Mouse (Mus musculus) Patski (cell line): ENCODE measurements around the gene Pcyt1b. TPM values are rescaled to one million over a fixed set of nuclear protein-coding genes. Genes with fewer than 3 reads are reported as not detected.

Experiments
- ATAC-seq: fragments of 100-300 bp; one replicate; pipeline ENCODE4 v1.8.0; 2021
- CTCF ChIA-PET: fragments of 350-600 bp; sonication (Branson Sonifier 250); formaldehyde crosslinking; loops from one replicate; lab custom pipeline; 2022; ENCODE audit warnings: inconsistent platforms; lab: Charles Lee
- POLR2A ChIA-PET: fragments of 350-600 bp; sonication (Branson Sonifier 250); formaldehyde crosslinking; loops from one replicate; lab custom pipeline; 2022; ENCODE audit warnings: antibody characterized with exemption, inconsistent platforms; lab: Charles Lee
- DNase-seq: peaks from one replicate; pipeline ENCODE4 v3.0.0-alpha.2; 2011; ENCODE audit warnings: low read depth, low spot score
- H3K27me3 ChIP-seq: fragments of 371-371 bp; one replicate; pipeline ENCODE4 v1.5.1; 2021
- CTCF ChIP-seq: fragments of 100-300 bp; IDR thresholded peaks from one replicate; pipeline ENCODE4 v1.5.1; 2021
- in situ Hi-C: fragments of 300-500 bp; cut with MboI; formaldehyde crosslinking; loops from 3 replicates; pipeline ENCODE4 v1.11.1; 2018; ENCODE audit warnings: low pct_unique_long_range_greater_than_20kb, mixed read lengths
- polyA plus RNA-seq: library from polyadenylated mRNA; unstranded; gene quantifications from one replicate; pipeline ENCODE4 v1.2.3, GENCODE M21; 2021

Gene Pcyt1b
- polyA plus RNA-seq, 1 experiment from 2014 or later = 5.3 TPM

DNA sequence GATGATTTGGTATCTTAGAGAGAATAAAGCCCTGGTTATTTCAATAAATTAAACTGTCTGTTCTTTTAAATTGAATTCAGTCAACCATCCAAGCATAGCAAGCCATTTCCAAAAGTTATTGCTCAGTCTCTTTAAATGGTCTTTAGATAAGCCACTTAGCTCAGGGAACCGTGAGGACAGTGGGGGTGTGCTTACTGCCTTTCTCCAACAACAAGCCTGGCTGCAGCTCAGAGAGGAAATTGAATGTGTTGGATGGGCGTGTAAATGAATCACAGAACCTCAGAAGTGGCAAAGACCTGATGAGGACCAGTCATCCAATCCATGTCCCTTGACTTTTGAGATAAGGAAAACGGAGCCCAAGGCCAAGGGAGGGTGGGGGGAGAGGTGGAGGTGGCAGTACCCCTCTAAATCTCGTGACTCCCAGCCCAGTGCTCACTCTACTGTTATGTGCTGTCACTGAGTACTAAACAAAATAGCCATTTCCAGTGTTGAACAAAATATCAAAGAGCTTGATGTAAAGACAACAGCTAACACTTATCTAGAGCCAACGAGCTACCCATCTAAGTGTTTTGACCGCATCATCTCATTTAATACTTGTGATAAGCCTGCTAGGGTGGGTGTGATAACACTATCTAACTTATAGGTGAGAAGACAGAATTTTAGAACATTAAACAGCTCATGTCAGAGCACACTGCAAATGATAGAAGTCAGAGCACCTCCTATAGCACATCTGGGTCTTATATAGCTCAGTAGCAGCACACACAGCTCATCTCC is 78.5 kb downstream of the Pcyt1b start:
- H3K27me3 ChIP-seq = peaks cover 21% of the 10 kb centered on the region
- ChIA-PET POLR2A (no interaction called here), CTCF (no interaction called here)
- ATAC-seq (no peak), DNase-seq (no peak)
- in situ Hi-C loops = no loop called here
- no peak for TF ChIP-seq CTCF

DNA sequence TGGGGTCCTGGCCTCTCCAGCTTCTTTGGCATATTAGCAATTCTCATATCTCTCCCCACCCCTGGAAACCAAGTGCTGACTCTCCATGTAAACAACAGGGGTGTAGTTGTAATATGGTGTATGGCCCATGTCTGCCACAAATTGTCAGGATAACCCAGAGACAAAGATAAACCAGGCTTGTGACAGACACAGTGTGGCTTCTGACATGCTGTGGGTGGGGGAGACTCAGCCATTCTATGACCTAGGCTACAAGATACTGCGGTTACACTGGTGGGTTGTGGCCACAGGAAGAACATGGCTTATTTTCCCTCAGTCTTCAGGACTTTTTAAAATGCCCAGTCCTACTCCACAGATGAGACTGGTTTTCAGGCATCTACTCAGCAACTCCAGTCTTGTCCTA is 94.5 kb downstream of the Pcyt1b start:
- CTCF ChIA-PET = interaction anchor here (1.4 kb wide), 1 partner anchor 10 kb away, joined by 3 read pairs; no protein-coding TSS in a partner anchor

DNA sequence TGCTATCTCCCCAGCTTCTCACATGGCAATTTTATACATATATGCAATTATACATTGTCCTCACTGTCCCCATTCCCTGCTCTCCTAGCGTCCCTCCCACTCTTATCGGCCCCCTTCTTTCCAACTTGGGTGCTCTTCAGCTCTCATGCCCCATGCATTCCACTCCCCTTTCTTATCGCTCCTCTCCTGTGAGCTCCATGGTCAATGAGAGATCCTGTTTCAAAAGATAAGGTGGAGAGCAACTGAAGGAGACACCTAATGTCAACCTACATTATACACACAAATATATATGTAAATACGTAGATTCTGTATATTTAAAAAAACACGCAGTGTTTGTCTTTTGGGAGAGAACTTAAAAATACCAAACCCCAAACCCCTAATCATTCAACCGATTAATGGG is 95.9 kb downstream of the Pcyt1b start:
- peaks cover 5% of the 10 kb centered on the region for H3K27me3 ChIP-seq
- CTCF ChIA-PET = interaction anchor here (1.0 kb wide), 1 partner anchor 10 kb away, joined by 3 read pairs; no protein-coding TSS in a partner anchor
- ATAC-seq (no peak), DNase-seq (no peak)
- TF ChIP-seq CTCF = no peak
- POLR2A ChIA-PET = no interaction called here
- in situ Hi-C loops = no loop called here

More for the DNA sequence above, 94.5 kb downstream of the Pcyt1b start:
- DNase-seq (no peak), ATAC-seq (no peak)
- in situ Hi-C loops = no loop called here
- TF ChIP-seq CTCF = no peak
- POLR2A ChIA-PET = no interaction called here
- H3K27me3 ChIP-seq = peaks cover 5% of the 10 kb centered on the region

DNA sequence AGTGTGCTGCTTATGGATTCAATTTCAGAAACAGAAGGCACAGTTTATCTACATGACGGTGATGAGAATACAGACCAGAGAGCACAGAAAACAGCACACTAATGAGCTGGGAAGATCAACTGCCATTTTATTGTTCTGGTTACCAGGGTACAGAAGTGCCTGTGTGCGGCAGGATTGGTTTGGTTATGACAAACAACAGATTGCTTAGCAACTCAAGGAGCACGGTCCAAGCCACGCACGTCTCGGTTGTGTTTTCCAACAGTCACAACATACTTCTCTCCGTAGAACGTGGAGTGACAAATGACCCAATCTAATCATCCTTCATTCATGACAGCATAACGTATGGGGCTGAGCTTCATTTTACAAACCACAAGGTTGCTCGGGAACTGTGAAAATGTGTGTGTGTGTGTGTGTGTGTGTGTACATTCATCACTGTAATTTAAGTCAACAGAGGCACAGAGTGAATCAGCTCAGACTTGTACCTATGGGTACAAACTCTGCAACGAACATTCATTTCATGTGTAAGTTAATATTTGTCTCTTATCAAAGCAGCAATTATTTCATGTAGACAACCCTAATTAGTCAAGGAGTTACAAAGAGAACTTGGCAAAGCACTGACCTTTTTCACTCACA is 100.7 kb downstream of the Pcyt1b start:
- H3K27me3 ChIP-seq = peaks cover 19% of the 10 kb centered on the region
- ATAC-seq (no peak), DNase-seq (no peak)
- TF ChIP-seq CTCF = no peak
- in situ Hi-C loops = no loop called here
- ChIA-PET POLR2A (no interaction called here), CTCF (interaction anchor here (1.5 kb wide), 1 partner anchor 51 kb away, joined by 4 read pairs; no protein-coding TSS in a partner anchor)

DNA sequence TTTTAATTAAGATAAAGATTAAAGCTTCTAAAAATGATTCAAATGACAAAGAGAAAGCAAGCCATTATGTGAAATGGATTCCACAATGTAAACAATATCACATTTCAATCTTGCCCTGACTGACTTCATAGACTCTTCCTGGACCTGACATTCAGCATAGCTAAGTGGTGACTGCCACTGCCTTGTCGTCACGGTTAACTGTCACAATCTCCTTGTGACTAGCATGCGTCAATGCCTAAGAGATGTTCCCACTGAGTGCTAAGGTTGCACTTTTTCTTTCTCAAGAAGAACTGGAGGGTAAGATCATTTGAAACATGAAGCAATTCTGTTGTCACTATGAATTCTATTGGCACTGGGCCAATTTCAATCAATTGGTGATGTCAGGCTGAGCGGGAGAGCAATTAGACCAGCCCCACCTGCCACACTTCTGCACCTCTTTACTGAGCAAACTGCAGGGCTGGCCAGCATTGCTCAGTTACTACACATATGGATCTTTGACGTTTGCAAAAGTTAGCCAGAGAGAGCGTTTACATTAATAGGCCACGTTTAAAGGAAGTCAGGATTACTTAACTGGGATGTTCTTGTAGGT is 102.3 kb downstream of the Pcyt1b start:
- TF ChIP-seq CTCF = no peak
- in situ Hi-C loops = no loop called here
- ChIA-PET POLR2A (no interaction called here), CTCF (no interaction called here)
- ATAC-seq (no peak), DNase-seq (no peak)
- peaks cover 35% of the 10 kb centered on the region for H3K27me3 ChIP-seq

DNA sequence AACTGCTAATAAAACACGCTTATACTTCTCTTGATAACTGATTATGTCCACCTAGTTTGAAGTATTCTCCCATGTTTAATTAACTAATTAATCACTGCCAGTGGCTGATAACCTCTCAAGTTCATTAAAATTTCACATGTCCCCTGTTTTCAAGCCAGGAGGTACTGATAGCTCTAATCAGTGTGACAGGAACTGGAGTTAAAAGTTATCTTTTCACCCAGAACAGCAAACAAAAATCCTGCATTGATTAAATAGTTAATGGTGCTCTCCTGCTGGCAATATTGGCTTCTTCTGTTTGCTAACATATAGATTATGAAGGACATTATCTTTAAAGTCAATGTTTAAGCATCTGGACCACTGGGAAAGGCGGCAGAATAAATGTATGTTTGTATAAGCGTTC is 106.1 kb downstream of the Pcyt1b start:
- DNase-seq (no peak), ATAC-seq (no peak)
- in situ Hi-C loops = no loop called here
- ChIA-PET CTCF (no interaction called here), POLR2A (no interaction called here)
- no peak for TF ChIP-seq CTCF
- peaks cover 66% of the 10 kb centered on the region for H3K27me3 ChIP-seq

DNA sequence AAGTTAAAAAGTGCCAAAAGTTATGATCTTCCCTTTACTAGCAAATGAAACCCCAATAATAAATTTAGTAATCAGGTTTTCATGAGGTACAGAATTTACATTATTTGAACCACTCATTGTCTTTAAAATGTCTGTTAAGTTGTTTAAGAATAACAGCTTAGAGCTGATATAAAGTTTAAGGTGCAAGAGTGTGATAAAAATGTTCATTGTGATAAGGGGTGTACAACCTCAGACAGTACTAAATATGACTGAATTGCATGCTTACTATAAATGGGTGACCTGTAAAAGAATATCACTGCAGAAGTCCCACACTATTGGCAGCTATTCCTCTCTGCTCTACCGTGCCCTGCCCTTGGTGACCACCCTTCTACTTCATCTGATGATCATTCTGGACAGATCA is 134.9 kb downstream of the Pcyt1b start:
- CTCF ChIA-PET = no interaction called here
- no peak for ATAC-seq
- DNase-seq = no peak
- TF ChIP-seq CTCF = no peak
- POLR2A ChIA-PET = no interaction called here
- in situ Hi-C loops = no loop called here
- H3K27me3 ChIP-seq = peaks cover 62% of the 10 kb centered on the region

DNA sequence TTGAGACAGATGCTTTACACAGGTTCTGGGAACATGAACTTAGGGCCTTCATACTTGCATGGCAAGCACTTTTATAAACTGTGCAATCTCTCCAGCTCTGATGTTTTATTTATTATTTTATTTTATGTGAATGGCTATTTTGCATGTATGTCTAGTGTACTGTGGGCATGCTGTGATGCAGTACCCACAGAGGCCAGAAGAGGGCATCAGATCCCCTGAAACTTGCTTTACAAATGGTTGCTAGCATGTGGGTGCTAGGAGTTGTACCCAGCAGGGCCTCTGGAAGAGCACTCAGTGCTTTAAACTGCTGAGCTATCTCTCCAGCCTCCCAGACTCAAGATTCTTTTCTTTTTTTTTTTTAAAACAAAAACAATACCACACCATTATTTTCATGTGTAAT is 138.5 kb downstream of the Pcyt1b start:
- ChIA-PET CTCF (interaction anchor here (0.7 to 2.2 kb wide), 4 partner anchors 12 to 49 kb away, joined by 3 to 7 read pairs (median 4); no protein-coding TSS in a partner anchor), POLR2A (interaction anchor here (0.7 to 0.9 kb wide), 2 partner anchors 30 to 206 kb away, joined by 3 to 4 read pairs; no protein-coding TSS in a partner anchor)
- DNase-seq = no peak
- TF ChIP-seq CTCF = peak; percentile 75
- in situ Hi-C loops = no loop called here
- ATAC-seq = no peak
- H3K27me3 ChIP-seq = peaks cover 57% of the 10 kb centered on the region

Other genes with a start within 250 kb of the Pcyt1b start
- gene Pola1, start 22.7 kb upstream of the Pcyt1b start, polyA plus RNA-seq = 12.5 TPM
- 38.7 TPM for gene Pdk3, start 177.3 kb downstream of the Pcyt1b start, polyA plus RNA-seq